Mouse (Mus musculus) monocyte, adult 2 months (primary cell): ENCODE results near the gene Depdc7.

Source experiments
- DNase-seq, 2 experiments: peaks; one replicate each; pipeline ENCODE4 v3.0.0; 2022; ENCODE audit warnings: low spot score in 2 of 2, low read depth in 1 of 2

Depdc7 gene

DNA sequence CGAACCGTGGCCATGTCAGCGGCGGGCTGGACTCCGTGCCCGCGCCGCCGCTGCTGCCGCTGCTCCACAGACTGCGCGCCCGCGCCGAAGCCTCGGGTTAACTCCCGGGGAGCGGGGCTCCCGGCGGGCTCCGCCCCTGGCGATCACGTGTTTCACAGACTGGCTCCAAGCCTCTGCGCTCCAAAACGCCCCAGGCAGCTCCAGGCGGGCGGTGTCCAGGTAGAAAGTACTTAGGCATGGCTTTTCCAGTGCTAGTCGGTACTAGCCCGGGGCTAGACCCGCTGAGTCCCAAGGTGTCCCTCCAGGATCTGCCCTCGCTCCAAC lies at the start of gene Depdc7:
TSS of gene Depdc7 (minus strand) at position 138 of the 324 bp plus-strand sequence.
- DNase-seq, result peak; percentile 56 to 77

GRCm38 (mm10) chr2:104774763-104775162 lies 32.1 kb upstream of the Depdc7 start:
- DNase-seq, result no peak

- DNase-seq, result no peak
These were observed 26.0 kb upstream of the Depdc7 start for GRCm38 (mm10) chr2:104768697-104769096.

DNA sequence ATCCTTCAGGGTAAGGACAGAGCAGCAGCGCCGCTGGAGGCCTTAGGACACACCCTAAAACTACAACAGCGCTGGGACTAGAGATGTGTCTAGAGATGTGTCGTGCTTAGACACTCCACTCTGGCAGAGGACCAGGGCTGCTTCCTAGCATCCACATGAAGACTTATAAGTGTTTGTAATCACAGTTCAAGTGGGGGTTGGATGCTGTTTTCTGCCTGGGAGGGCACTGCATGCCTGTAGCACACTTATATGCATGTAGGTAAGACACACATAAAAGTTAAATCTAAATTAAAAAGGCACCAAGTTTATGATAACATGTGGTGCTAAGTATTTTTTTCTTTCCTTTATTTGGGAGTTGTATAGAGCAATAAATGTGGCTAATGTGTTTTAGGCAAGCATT lies 21.3 kb upstream of the Depdc7 start:
- DNase-seq, result no peak

- no peak for DNase-seq
These were observed 20.5 kb upstream of the Depdc7 start for GRCm38 (mm10) chr2:104763134-104763703.

GRCm38 (mm10) chr2:104750611-104751010 lies 7.9 kb upstream of the Depdc7 start:
- no peak for DNase-seq

DNA sequence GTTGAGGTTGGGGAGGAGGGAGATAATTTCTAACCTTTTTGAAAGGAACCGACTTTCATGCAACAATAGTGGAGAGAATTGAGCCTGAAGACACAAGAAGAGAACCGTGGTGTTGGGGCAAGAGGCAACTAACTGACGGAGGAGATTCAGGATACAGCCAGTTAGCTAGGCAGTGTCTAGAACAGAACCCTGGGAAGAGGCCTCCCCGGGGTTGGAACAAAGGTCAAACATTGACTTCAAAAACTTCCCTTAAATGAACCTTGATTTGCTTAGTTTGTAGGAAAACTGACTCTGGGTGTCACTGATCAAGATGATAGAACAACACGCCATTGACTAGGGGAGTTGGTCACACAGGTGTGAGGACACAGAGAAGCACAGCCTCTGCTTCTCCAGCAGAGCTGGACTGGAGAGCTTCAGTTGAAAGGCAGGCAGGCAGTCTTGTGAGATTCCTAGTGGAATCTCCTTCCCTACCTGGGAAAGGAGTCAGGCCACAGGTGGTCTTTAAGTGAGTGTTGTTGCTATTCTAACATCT lies 6.0 kb upstream of the Depdc7 start:
- DNase-seq, result no peak

GRCm38 (mm10) chr2:104746251-104746650 lies 3.6 kb upstream of the Depdc7 start:
- no peak for DNase-seq

- DNase-seq, result no peak
These were observed 1.3 kb upstream of the Depdc7 start for GRCm38 (mm10) chr2:104743971-104744370.

DNA sequence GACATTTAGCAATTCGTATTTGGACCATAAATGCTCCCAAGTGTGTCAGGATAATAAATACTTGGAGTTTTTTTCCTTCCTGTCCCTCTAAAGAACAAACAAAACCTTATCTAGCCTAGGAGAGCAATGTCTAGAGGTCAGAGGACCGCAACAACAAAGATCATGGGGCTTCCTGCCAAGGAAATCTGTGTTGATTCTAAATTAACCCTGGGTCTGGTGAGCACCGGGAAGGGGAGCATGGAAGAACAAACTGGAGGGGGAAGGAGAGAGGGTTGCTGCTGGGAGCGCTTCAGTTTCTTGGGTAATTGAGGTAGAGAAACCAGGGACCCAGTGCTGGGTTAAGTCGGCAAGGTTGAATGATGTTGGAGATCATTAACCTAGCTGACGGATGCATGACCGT lies 482 bp upstream of the Depdc7 start:
- no peak for DNase-seq

DNA sequence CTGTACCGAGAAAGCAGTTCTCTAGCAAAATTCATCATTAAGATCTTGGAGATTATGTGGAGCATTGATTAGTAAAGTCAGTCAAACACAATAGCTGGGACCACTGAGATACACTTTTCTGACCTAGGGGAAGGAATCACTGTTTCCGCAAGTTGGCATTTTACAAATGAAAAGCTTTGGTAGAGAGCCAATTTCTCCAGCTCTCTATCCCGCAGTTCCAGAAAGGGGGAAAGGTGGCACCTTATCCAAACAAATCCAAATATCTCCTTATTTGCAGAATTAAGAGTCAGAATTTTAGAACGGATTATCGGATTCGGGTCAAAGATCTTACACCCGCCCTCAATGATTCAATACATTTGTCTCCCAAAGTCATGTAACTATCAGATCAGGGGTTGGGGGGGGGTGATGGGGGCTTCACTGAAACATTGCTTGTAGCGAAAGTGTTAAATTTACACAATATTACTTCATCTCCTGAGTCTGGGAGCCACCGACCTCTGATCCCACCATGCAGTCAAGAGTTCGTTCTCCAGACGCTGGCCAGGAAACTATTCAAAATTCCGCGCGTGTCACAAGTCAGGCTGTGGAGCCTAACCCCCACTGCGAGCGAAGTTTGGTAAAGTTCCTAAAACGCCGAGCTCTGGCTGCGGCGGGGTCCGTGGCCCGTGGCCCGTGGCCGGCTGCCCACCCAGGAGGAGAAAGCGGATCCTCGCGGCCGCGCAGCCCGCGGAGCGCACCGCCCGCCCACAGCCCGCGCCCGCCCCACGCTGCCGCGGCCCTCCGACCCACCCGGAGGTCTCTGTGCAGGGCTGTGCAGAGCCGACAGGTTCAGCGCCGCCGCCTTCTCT lies 560 bp downstream of the Depdc7 start:
- no peak for DNase-seq

DNA sequence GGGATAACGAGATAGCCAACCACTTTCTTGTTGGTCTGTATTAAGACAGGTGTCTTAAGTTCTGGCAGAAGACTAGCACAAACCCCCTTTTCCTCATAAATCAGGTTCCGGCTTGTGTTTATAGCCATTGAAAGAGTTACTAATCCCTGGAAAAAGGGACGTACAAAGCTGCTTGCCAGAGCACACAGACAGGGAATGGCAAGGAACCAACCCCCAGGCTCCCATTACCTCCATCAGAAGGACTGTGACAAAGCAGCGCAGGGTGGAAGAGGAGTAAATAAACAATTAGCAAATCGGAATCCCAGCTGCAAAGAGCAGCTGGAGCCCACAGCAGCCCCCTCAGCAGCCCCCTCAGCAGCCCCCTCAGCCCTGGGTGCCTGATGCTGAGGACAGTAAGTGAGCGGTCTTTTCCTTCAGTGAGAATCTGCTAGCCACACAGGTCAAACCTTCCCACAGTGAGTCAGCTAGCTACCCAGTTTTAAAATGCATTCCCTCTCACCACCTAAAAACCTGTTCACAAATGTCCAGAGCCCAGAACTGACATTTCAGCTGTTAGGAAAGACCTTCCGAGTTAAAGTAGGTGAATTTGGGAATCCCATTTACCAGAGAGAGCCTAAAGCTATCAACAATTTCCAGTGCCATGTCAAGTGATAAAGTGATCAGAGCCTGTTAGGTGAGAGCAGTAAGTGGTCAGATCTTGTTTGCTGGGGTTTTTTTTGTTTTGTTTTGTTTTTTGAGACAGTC lies 1.5 kb downstream of the Depdc7 start:
- DNase-seq, result no peak

DNA sequence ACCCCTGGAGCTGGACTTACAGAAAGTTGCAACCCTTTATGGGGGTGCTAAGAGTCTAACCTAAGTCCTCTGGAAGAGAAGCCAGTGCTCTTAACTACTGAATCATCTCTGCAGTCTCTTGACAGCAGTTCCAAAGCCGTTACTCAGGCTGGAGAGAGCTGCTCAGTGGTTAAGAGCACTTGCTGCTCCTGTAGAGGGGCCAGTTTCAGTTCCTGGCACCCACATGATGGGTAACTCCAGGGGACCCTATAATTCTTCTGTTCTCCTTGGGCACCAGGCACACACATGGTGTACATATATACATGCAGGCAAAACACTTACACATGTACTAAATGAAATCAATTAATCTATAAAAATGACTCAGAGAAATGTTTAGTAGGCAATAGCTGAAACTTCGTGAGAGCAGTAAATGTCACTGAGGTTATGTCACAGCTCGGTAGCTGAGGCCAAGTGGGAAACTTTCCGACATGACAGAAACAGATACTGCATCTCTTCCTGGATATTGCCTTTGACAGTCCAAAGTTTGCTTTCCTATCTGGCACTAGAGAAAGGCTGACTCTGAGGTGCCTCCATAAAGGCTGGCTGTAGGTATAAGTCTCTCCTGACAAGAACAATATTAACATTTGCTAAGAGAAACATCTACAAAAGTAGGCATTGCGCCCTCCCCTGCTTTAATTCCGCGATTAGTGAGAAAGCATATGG lies 2.3 kb downstream of the Depdc7 start:
- DNase-seq, result no peak

DNA sequence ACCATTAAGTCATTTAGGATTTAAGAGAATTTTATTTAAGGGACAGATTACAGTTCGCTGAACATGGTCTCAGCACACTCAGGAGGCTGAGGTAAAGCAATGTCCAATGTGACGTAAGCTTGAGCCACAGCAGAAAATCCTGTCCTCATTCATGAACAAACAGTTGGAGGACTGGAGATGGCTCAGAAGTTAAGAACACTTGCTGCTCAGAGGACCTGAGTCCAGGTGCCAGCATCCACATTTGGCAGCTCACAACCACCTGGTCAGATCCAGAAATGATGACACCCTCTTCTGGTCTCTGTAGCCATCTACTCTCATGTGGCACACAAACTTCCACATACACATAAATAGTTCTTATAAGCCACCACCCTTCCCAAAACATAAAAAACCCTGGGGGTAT lies 3.0 kb downstream of the Depdc7 start:
- no peak for DNase-seq

GRCm38 (mm10) chr2:104736241-104736640 lies 6.4 kb downstream of the Depdc7 start:
- DNase-seq, result no peak

- no peak for DNase-seq
These were observed 10.0 kb downstream of the Depdc7 start for GRCm38 (mm10) chr2:104732562-104733256.

DNA sequence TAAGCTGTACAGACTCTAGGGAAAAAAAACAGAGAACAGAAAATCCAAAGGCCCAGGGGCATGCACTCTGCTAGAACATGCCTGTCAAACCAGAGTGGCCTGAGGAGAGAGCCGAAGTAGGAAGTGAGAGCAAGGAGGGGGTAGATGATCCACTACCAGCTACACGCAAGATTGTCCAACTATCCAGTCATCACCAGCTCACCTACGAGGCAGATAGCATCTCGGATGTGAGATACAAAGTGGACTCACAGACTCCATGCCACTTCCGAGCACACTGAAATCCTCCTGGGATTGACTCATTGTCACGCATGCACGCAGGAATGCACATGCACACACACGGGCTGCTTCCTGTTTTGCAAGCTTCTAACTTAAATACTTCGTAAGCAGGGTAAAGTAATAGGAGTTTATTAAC lies 10.6 kb downstream of the Depdc7 start:
- peak; percentile 39 to 45 for DNase-seq

DNA sequence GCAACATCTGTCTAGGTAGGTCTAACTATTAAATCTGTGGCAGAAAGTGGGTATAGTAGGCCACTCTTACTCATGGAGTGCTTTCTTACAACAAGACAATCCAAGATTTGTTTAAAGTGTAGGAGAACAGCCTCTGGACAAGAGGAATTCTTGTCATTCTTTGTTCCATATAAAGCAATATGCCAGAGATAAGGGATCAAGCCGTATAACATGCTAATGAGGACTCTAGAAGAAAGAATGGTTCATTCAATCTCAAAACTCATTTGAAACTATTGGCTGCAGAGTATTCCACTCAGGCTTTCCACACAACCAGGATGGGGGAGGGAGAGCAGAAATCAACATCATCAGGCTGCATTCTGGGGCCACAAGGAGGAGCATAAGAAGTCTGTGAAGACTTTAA lies 15.3 kb downstream of the Depdc7 start:
- DNase-seq, result no peak

GRCm38 (mm10) chr2:104722021-104722420 lies 20.7 kb downstream of the Depdc7 start:
- DNase-seq, result no peak

DNA sequence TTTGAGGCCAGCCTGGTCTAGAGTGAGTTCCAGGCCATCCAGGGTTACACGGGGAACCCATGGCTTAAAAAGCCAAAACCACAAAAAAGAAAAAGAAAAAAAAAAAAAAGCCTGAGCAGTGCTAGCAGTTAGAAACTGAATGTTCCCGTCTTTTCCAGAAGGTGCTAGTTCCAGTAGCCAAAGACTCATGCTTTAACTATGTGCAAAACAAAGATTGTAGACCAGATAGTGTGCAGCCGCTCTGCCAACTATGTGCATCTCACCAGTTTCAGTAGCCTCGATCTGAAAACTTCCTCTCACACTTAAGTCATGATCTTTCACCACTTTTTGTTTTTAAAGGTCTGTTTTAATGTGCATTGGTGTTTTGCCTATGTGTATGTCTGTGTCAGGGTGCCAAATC lies 24.9 kb downstream of the Depdc7 start:
- no peak for DNase-seq

DNA sequence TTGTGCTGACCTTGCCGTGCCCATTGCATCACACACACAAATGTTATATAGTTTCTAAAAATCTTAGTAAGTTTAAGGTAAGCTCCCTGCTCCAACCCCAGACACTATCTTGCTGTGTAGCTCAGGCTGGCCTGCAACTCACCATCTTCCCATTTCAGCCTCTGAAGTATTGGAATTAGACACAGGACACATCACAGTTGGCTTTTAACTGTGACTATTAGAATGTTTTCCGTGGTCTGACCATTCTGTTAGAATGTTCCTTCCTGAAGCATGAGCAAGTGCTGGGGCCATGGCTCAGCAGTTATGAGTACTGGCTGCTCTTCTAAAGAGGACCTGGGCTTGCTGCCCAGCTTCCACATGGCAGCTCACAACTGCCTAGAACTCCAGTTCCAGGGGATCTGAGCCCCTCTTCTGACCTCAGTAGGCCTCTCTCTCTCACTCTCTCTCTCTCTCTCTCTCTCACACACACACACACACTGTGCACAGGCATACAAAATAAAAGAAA lies 25.4 kb downstream of the Depdc7 start:
- DNase-seq, result no peak
